Mouse (Mus musculus): ENCODE data around the gene Dnajc3. TPM values are rescaled to one million over a fixed set of nuclear protein-coding genes. Genes with fewer than 3 reads are reported as not detected.

Gene Dnajc3
- total RNA-seq, 2 experiments from 2014 or later = 26.8 to 34.0 TPM

DNA sequence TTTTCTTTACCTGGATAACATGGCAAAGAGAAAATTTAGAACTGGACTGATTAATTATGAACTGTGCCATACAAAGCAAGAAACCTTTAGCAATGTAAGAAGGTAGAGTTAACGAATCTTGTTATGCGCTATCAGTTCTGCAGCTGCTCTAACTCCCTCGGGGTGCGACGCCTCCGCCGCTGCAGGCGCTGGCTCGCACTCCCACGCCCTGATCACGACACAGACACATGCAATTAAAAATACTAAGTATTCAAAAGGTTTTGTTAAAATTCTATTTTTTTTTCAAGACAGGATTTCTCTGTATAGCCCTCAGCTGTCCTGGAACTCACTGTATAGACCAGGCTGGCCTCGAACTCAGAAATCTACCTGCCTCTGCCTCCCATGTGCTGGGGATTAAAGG lies 75.8 kb downstream of the Dnajc3 start:
- intact Hi-C loops (cut with DNase I) = no loop called here
- DNase-seq = no peak

DNA sequence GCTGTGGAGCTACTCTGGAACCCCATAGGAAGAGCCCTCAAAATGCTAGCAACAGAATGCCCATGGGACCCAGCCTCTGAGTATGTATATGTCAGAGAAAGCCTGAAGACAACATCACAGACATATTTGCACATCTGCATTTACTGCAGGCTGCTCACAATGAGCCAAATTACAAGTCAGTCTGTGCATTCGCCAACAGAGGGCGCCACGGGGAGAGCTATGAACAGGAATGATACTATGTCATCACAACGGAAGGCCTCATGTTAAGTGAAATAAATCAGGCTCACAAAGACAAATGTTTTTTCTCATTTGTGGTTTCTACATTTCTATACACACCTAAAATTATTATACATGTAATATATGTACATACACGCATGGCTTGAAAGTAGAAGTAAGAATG lies 88.1 kb downstream of the Dnajc3 start:
- DNase-seq = no peak
- intact Hi-C loops (cut with DNase I) = loop anchor here (2.0 kb wide), 2 partner anchors 115 to 205 kb away; no protein-coding TSS in a partner anchor

DNA sequence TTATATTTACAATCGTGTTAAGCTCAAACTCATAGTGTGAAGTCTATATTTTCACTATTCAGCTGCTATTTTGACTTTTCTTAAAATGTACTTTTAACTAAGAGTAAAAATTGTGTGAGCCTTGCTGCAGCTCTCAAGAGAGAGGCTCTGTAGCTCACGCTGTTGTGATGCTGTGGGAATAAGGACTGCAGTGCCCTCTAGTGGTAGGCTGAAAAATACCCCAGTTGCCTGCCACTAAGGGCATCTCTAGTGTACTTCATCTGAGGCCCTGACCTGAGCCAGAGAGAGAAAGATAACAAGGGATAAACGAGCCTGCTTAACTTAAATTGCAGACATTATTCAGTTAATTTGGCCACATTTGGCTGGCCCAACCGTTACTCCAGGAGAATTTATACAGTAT lies 89.4 kb downstream of the Dnajc3 start:
- DNase-seq = peak; percentile 50 to 68
- intact Hi-C loops (cut with DNase I) = loop anchor here (1.0 to 2.0 kb wide), 3 partner anchors 41 to 206 kb away; no protein-coding TSS in a partner anchor

DNA sequence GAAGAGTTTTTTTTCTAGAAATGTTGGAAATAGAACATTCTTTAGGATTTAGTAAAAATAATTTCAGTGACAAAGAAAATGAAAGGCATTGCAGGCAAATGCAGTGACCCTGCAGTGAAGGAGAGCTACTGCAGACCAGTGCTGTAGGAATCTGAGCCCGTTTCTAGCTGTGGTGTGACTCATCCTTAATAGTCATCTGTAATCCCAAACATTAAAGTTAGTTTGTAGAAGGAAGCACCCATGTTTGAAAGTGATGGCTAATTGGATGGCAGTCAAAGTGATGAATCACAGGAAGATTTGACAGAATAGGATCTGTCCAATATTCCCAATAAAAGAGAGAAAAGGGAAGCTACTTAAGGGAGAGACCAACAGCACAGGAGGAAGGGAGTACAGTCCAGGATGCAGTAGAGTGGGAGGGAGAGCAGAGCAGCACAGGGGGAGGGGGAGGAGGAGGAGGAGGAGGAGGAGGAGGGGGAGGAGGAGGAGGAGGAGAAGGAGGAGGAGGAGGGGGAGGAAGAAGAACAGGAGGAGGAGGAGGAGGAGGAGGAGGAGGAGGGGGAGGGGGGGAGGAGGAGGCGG lies 90.0 kb downstream of the Dnajc3 start:
- intact Hi-C loops (cut with DNase I) = loop anchor here (1.0 to 2.0 kb wide), 3 partner anchors 41 to 207 kb away; no protein-coding TSS in a partner anchor
- DNase-seq = no peak

Other genes with a start within 250 kb of the Dnajc3 start
- 1 to 10 TPM; 9.0 to 9.1 TPM for gene Abcc4, start 231.8 kb upstream of the Dnajc3 start, total RNA-seq (2021)
- gene Cldn10, start 150.1 kb upstream of the Dnajc3 start, total RNA-seq (2021) = under 1 TPM; 0.35 to 0.56 TPM
- gene Dzip1, start 12.5 kb upstream of the Dnajc3 start, total RNA-seq (2021) = 1 to 10 TPM; 1.6 to 2.1 TPM
- 1 to 10 TPM; 6.5 to 6.7 TPM for gene Uggt2, start 161.5 kb downstream of the Dnajc3 start, total RNA-seq (2021)
- not detected for gene Hs6st3, start 200.4 kb downstream of the Dnajc3 start, total RNA-seq (2021)